Mouse (Mus musculus) spleen, adult 2 months (tissue): ENCODE data around the gene Eif4g1. TPM values are rescaled to one million over a fixed set of nuclear protein-coding genes. Genes with fewer than 3 reads are reported as not detected.

Source experiments
- DNase-seq, 2 experiments: peaks; one replicate each; pipeline versions ENCODE4 v3.0.0 to v3.0.0-alpha.2; 2012 to 2021; ENCODE audit warnings: low spot score in 2 of 2, low read depth in 1 of 2
- H3K27ac ChIP-seq: fragments of 200-500 bp; 2 replicates; pipeline ENCODE4 v1.5.1; 2012; ENCODE audit warnings: low read length, inconsistent platforms; ENCODE audit not compliant: insufficient read depth
- H3K27me3 ChIP-seq: fragments of 200-500 bp; 2 replicates; pipeline ENCODE4 v1.6.1; 2012; ENCODE audit warnings: mild to moderate bottlenecking, moderate library complexity, low read length, inconsistent platforms; ENCODE audit not compliant: control insufficient read depth, insufficient read depth
- H3K36me3 ChIP-seq: fragments of 200-500 bp; 2 replicates; pipeline ENCODE4 v1.6.1; 2012; ENCODE audit warnings: mild to moderate bottlenecking, low read length, inconsistent platforms; ENCODE audit not compliant: control insufficient read depth, insufficient read depth
- H3K4me1 ChIP-seq: fragments of 200-500 bp; 2 replicates; pipeline ENCODE4 v1.6.1; 2011; ENCODE audit warnings: inconsistent platforms; ENCODE audit not compliant: control insufficient read depth, insufficient read depth, insufficient read length
- H3K4me3 ChIP-seq: fragments of 200-500 bp; 2 replicates; pipeline ENCODE4 v1.5.1; 2011; ENCODE audit warnings: mild to moderate bottlenecking, inconsistent platforms; ENCODE audit not compliant: insufficient read depth, insufficient read length; ENCODE audit errors: extremely low read depth
- CTCF ChIP-seq: fragments of 200-500 bp; IDR thresholded peaks from 2 replicates; pipeline ENCODE4 v1.5.1; 2011; ENCODE audit warnings: mild to moderate bottlenecking, inconsistent platforms; ENCODE audit not compliant: insufficient read depth, insufficient read length, insufficient replicate concordance; ENCODE audit errors: extremely low read depth
- POLR2A ChIP-seq: fragments of 200-500 bp; IDR thresholded peaks from 2 replicates; pipeline ENCODE4 v1.6.1; 2011; ENCODE audit warnings: low read depth, low read length, inconsistent platforms
- WGBS: fragments of 180-500 bp; shearing (Covaris S2); methylation state at CpG from one replicate; pipeline ENCODE4 v1.1.7; 2018; 5-methylcytosine and 5-hydroxymethylcytosine counted together
- polyA plus RNA-seq: library from polyadenylated mRNA; depleted of rRNA; stranded (reverse); fragments of >200 nt; gene quantifications from 2 replicates; pipeline ENCODE4 v1.2.3, GENCODE M21; 2012

Gene Eif4g1
- polyA plus RNA-seq, 1 experiment: 257 TPM

- Histone ChIP-seq H3K27ac (no peak overlapping the region), H3K4me1 (peaks cover 8% of the 10 kb centered on the region), H3K4me3 (no peak overlapping the region), H3K36me3 (no peaks in the 10 kb centered on the region; the same call in 1 of the 2 replicates), H3K27me3 (peaks cover 22% of the 10 kb centered on the region)
- DNase-seq: no peak
- 66% methylated on average over 2 of the region's 2 CpGs for WGBS
- no peak for TF ChIP-seq POLR2A
- no peak for TF ChIP-seq CTCF
These were observed 44.9 kb upstream of the Eif4g1 start for GRCm38 (mm10) chr16:20623211-20623610.

DNA sequence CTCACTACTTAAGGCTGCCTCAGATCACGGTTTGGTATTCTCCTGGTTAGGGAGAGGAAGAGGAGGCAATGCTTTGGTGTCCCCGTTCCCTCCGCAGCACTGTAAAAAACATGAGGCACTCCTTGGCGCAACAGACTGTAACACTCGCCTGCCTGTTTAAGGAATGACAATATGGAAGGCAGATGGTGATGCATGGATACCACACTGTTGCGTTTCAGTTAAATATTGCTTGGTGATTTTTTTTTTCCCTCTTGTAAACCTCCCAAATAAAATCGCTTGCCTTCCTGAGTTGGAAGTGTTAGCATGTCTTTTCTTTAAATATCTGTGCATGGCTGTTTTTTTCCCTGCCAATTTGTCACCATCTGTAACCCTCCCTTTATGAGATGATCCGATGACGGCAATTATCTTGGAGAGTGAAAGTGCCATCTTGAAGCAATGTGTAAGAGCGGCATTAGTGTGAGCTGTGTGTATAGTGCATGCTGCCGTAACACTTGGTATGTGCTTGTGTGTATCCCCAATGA lies 39.2 kb upstream of the Eif4g1 start:
- no peak for DNase-seq
- no peak overlapping the region for H3K4me3 ChIP-seq
- no peak for TF ChIP-seq POLR2A
- TF ChIP-seq CTCF: no peak
- H3K27ac ChIP-seq: no peak overlapping the region
- H3K27me3 ChIP-seq: peaks cover 6% of the 10 kb centered on the region; the same call in 1 of the 2 replicates
- 78% methylated on average over 11 of the region's 11 CpGs for WGBS
- H3K36me3 ChIP-seq: no peaks in the 10 kb centered on the region
- 0 out of 2 replicates have a peak, but pooled peaks cover 5% of the 10 kb centered on the region for H3K4me1 ChIP-seq

DNA sequence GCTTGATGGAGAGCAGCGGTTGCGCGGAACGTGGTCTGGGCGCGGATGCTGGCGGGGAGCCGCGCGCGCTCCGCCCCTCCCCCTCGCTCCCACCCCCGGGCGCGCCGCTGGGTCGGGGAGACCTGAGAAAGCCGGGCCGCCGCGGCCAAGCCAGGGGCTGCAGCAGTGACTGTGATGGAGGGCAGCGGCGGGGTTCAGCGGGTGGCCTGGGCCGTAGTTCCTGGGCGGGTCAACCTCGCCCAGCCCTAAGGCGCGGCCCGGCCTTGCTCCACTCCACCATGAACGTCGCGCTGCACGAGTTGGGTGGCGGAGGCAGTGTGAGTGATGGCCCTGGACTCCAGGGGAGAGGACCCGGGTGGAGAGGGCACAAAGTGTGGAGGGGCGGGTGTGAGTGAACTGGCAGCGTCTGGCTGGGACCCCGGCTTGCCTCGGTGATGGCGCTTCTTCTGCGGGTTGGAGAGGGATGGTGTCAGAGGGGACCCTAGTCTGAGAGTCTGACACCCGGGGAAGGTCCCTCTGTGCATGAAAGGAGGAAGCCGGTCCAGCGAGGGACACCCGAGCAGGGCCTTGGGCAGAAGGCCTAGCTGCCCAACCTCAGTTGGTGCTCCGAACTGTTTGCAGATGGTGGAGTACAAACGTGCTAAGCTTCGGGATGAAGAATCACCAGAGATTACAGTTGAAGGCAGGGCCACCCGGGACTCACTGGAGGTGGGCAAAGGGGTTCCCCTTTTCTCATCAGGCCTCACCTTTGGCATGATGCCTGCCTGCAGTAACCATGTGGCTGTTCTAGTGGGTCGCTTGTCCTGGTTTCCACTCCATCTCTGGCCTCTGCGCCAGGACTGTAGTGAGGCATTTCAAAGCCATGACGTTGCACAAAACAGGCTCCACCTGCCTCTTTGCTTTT lies 38.1 kb upstream of the Eif4g1 start, which contains the start of gene Ece2:
TSS of gene Ece2 (plus strand) at position 98 of the 904 bp plus-strand sequence.
- WGBS: 12% methylated on average over 52 of the region's 54 CpGs

DNA sequence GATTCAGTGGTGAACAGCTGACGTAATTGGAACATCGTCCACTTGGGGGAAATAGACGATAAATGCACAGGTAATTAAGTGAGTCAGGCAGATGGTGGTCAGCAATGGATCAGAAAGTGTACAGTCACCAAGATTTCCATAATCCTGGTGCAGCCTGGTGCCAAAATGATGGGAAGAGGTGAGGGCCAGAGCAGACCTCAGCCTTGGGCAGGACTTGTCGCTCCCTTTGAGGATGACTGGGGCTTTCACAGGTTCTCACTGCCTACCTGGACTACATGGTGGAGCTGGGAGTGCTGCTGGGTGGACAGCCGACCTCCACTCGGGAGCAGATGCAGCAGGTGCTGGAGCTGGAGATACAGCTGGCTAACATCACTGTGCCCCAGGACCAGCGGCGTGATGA lies 30.7 kb upstream of the Eif4g1 start:
- no peak for DNase-seq
- Histone ChIP-seq H3K27me3 (no peaks in the 10 kb centered on the region), H3K4me1 (no peaks in the 10 kb centered on the region), H3K36me3 (no peaks in the 10 kb centered on the region), H3K27ac (no peak overlapping the region), H3K4me3 (no peak overlapping the region)
- no peak for TF ChIP-seq CTCF
- 86% methylated on average over 8 of the region's 8 CpGs for WGBS

More for the DNA sequence above, 38.1 kb upstream of the Eif4g1 start, which contains the start of gene Ece2:
- Histone ChIP-seq H3K27ac (no peak within 1 kb of the TSS), H3K4me1 (0 out of 2 replicates have a peak, but pooled peaks cover 5% of the 10 kb centered on the region), H3K27me3 (peaks cover 6% of the 10 kb centered on the region; the same call in 1 of the 2 replicates), H3K36me3 (no peaks in the 10 kb centered on the region), H3K4me3 (peak within 1 kb of the TSS; percentile 19; the same call in 1 of the 2 replicates)
- TF ChIP-seq CTCF: no peak
- TF ChIP-seq POLR2A: no peak
- DNase-seq: no peak

- H3K27me3 ChIP-seq: no peaks in the 10 kb centered on the region
- no peak overlapping the region for H3K4me3 ChIP-seq
- 86% methylated on average over 8 of the region's 8 CpGs for WGBS
- DNase-seq: no peak
- no peaks in the 10 kb centered on the region for H3K4me1 ChIP-seq
- no peak overlapping the region for H3K27ac ChIP-seq
- no peak for TF ChIP-seq CTCF
- no peak for TF ChIP-seq POLR2A
- no peaks in the 10 kb centered on the region for H3K36me3 ChIP-seq
These were observed 29.7 kb upstream of the Eif4g1 start for GRCm38 (mm10) chr16:20638367-20638766.

- no peak for TF ChIP-seq POLR2A
- peak; percentile 70; the same call in 1 of the 2 replicates for TF ChIP-seq CTCF
- Histone ChIP-seq H3K4me3 (no peak overlapping the region), H3K36me3 (no peaks in the 10 kb centered on the region), H3K4me1 (no peaks in the 10 kb centered on the region), H3K27me3 (no peaks in the 10 kb centered on the region), H3K27ac (no peak overlapping the region)
- WGBS: 2% methylated on average over 8 of the region's 8 CpGs
- DNase-seq: peak in 1 of 2 experiments; percentile 51
These were observed 26.0 kb upstream of the Eif4g1 start for GRCm38 (mm10) chr16:20642161-20642560.

GRCm38 (mm10) chr16:20643911-20644310 lies 24.2 kb upstream of the Eif4g1 start:
- Histone ChIP-seq H3K27me3 (no peaks in the 10 kb centered on the region), H3K36me3 (no peaks in the 10 kb centered on the region), H3K4me3 (no peak overlapping the region), H3K4me1 (no peaks in the 10 kb centered on the region), H3K27ac (no peak overlapping the region)
- TF ChIP-seq CTCF: no peak
- no peak for TF ChIP-seq POLR2A
- no peak for DNase-seq
- 87% methylated on average over 7 of the region's 7 CpGs for WGBS
